Mouse (Mus musculus): ENCODE measurements around the gene Slc2a13.

GRCm38 (mm10) chr15:91263926-91264325 lies 309.1 kb downstream of the Slc2a13 start:
- TF ChIP-seq POLR2A (IDR thresholded peaks at IDR 0.05; ENCODE audit: borderline replicate concordance, extremely low read depth, insufficient read depth, insufficient read length, poor library complexity, severe bottlenecking) (no peak), CTCF (IDR thresholded peaks at IDR 0.05; ENCODE audit: borderline replicate concordance, extremely low read depth, insufficient read depth, insufficient read length) (no peak)

Data from brain, embryonic 14.5 days (tissue).